Mouse (Mus musculus) hindbrain, postnatal 0 days (tissue): ENCODE measurements at regions not wholly inside any gene's neighbourhood (a gene's known extent, or its start where the extent isn't known, plus 50 kb on each side); places are given as distances from the start of the nearest gene placed in this dataset.

Source experiments
- ATAC-seq: fragments of 200-750 bp; cut with Nextera tagmentation; 2 replicates; pipeline ENCODE4 v1.8.0; 2017; ENCODE audit warnings: mild to moderate bottlenecking, moderate TSS enrichment, moderate library complexity
- DNase-seq: peaks from one replicate; pipeline ENCODE4 v3.0.0-alpha.2; 2015; ENCODE audit warnings: low spot score
- H3K27ac ChIP-seq: fragments of 300-500 bp; sonication (generic); 2 replicates; pipeline ENCODE4 v1.5.1; 2014; ENCODE audit warnings: mild to moderate bottlenecking
- H3K27me3 ChIP-seq: fragments of 300-500 bp; sonication (generic); 2 replicates; pipeline ENCODE4 v1.6.1; 2014; ENCODE audit warnings: low read length, mixed read lengths; ENCODE audit not compliant: insufficient read depth
- H3K36me3 ChIP-seq: fragments of 300-500 bp; sonication (generic); 2 replicates; pipeline ENCODE4 v1.6.1; 2014; ENCODE audit warnings: low read length, mixed read lengths; ENCODE audit not compliant: insufficient read depth
- H3K4me1 ChIP-seq: fragments of 300-500 bp; sonication (generic); 2 replicates; pipeline ENCODE4 v1.6.1; 2014; ENCODE audit warnings: antibody characterized with exemption, low read length, mixed read lengths; ENCODE audit not compliant: insufficient read depth
- H3K4me2 ChIP-seq: fragments of 300-500 bp; sonication (generic); 2 replicates; pipeline ENCODE4 v1.6.1; 2014; ENCODE audit warnings: low read depth, mild to moderate bottlenecking, low read length, moderate library complexity, mixed read lengths
- H3K4me3 ChIP-seq: fragments of 300-500 bp; sonication (generic); 2 replicates; pipeline ENCODE4 v1.5.1; 2014; ENCODE audit warnings: low read length
- H3K9ac ChIP-seq: fragments of 300-500 bp; sonication (generic); replicated peaks from 2 replicates; pipeline ENCODE4 v1.6.1; 2014; ENCODE audit warnings: mild to moderate bottlenecking, low read length, moderate library complexity, mixed read lengths
- H3K9me3 ChIP-seq: fragments of 300-500 bp; sonication (generic); 2 replicates; pipeline ENCODE4 v1.6.1; 2016; ENCODE audit warnings: low read length, mixed read lengths
- CTCF ChIP-seq: IDR thresholded peaks from 2 replicates; pipeline ENCODE4 v1.5.1; 2016; ENCODE audit warnings: antibody characterized with exemption, control low read depth, low read depth
- WGBS: fragments of 180-500 bp; shearing (Covaris S2); extraction: QIAGEN DNeasy Blood & Tissue Kit; methylation state at CpG from one replicate; pipeline ENCODE4 v1.1.7; 2014; 5-methylcytosine and 5-hydroxymethylcytosine counted together

GRCm38 (mm10) chr19:33078681-33079360 lies 313.3 kb downstream of the Rnls start:
- no peak for TF ChIP-seq CTCF
- WGBS: 92% methylated on average over 4 of the region's 4 CpGs
- Histone ChIP-seq H3K9me3 (no peaks in the 10 kb centered on the region), H3K4me2 (no peak overlapping the region), H3K36me3 (no peaks in the 10 kb centered on the region), H3K9ac (no peak overlapping the region), H3K4me3 (no peak overlapping the region), H3K27ac (no peak overlapping the region), H3K27me3 (no peaks in the 10 kb centered on the region), H3K4me1 (no peaks in the 10 kb centered on the region)
- ATAC-seq (no peak), DNase-seq (no peak)

- no peaks in the 10 kb centered on the region for H3K4me1 ChIP-seq
- H3K4me2 ChIP-seq: no peak overlapping the region
- DNase-seq (no peak), ATAC-seq (no peak)
- no peak overlapping the region for H3K4me3 ChIP-seq
- no peak overlapping the region for H3K9ac ChIP-seq
- WGBS: 71% methylated on average over 2 of the region's 2 CpGs
- no peak for TF ChIP-seq CTCF
- no peaks in the 10 kb centered on the region for H3K9me3 ChIP-seq
- H3K36me3 ChIP-seq: no peaks in the 10 kb centered on the region
- H3K27ac ChIP-seq: no peak overlapping the region
- H3K27me3 ChIP-seq: no peaks in the 10 kb centered on the region
Measured at GRCm38 (mm10) chr19:33079959-33080358, 312.1 kb downstream of the Rnls start.

GRCm38 (mm10) chr19:33081493-33081892 lies 310.6 kb downstream of the Rnls start:
- H3K9me3 ChIP-seq: no peaks in the 10 kb centered on the region
- H3K9ac ChIP-seq: no peak overlapping the region
- no peaks in the 10 kb centered on the region for H3K4me1 ChIP-seq
- H3K36me3 ChIP-seq: no peaks in the 10 kb centered on the region
- H3K4me3 ChIP-seq: no peak overlapping the region
- WGBS: 98% methylated on average over 3 of the region's 3 CpGs
- no peak for TF ChIP-seq CTCF
- ATAC-seq (no peak), DNase-seq (no peak)
- H3K27ac ChIP-seq: no peak overlapping the region
- H3K4me2 ChIP-seq: no peak overlapping the region
- H3K27me3 ChIP-seq: no peaks in the 10 kb centered on the region

GRCm38 (mm10) chr19:33083371-33083770 lies 308.7 kb downstream of the Rnls start:
- H3K4me3 ChIP-seq: no peak overlapping the region
- no peaks in the 10 kb centered on the region for H3K36me3 ChIP-seq
- no peak for DNase-seq
- no peak overlapping the region for H3K4me2 ChIP-seq
- no peaks in the 10 kb centered on the region for H3K9me3 ChIP-seq
- no peak overlapping the region for H3K9ac ChIP-seq
- no peaks in the 10 kb centered on the region for H3K4me1 ChIP-seq
- no peaks in the 10 kb centered on the region for H3K27me3 ChIP-seq
- ATAC-seq: no peak
- no peak overlapping the region for H3K27ac ChIP-seq
- 67% methylated on average over 2 of the region's 2 CpGs for WGBS
- TF ChIP-seq CTCF: no peak

DNA sequence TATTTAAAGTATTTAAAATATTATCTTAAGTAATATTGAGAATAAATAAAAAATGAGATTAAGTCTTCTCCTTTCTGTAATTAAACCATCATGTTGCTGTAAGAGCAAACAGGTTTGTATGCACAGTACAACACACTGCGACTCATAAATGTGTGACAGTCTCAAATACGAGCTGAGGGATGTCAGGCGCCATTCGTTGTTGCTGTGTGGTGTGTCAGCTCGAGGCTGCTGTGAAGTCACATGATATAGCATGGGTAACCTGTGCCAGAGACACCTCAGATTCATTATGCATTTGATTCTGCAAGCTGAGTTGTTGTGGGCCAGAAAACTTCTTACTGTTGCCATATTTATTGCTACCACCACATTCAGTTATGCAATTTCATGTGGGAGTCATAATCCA lies 307.4 kb downstream of the Rnls start:
- H3K27me3 ChIP-seq: no peaks in the 10 kb centered on the region
- ATAC-seq (no peak), DNase-seq (no peak)
- H3K36me3 ChIP-seq: no peaks in the 10 kb centered on the region
- H3K9ac ChIP-seq: no peak overlapping the region
- no peak for TF ChIP-seq CTCF
- H3K4me1 ChIP-seq: no peaks in the 10 kb centered on the region
- 91% methylated on average over 5 of the region's 5 CpGs for WGBS
- H3K9me3 ChIP-seq: no peaks in the 10 kb centered on the region
- no peak overlapping the region for H3K4me2 ChIP-seq
- no peak overlapping the region for H3K27ac ChIP-seq
- no peak overlapping the region for H3K4me3 ChIP-seq
